Mouse (Mus musculus): Measurements from ENCODE around the gene Angptl2.

Gene Angptl2

DNA sequence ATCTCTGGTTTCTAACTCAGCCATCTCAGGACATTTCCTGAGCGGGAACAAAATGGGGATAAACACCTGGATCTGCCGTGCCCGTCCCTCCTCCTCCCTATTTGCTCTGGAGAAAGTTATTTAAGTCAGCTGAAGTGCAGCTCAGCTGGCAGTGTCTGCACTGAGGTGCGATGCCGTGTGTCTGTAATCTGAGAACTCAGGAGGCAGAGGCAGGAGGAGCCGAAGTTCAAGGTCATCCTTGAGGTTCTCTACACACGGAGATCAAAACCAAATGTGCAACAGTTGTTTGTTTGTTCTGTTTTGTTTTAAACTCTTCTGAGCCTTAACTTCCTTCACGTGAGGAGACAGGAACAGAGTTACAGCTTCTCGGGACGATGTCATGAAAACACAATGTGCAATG is 14.8 kb downstream of the Angptl2 start:
- no peak for DNase-seq (ENCODE audit: low spot score)

DNA sequence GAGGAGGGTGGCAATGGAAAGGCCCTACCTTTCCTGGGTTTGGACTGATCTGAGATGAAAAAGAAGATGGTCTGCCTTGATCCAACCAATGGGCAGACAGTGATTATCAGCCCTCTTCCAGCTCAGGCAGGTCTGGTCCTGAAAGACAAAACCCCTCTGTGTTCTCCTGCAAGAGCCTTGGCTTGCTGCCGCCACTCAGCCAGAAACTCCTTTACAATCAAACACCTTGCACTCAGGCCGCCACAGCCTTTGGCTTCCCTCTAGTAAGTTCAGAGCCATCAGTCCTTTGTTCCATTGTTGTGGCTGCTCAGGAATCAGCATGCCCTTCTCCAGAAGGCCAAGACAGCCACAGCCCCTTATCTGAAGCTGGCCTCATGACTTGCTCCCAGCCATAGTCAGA is 15.9 kb downstream of the Angptl2 start:
- no peak for DNase-seq (ENCODE audit: low spot score)

DNA sequence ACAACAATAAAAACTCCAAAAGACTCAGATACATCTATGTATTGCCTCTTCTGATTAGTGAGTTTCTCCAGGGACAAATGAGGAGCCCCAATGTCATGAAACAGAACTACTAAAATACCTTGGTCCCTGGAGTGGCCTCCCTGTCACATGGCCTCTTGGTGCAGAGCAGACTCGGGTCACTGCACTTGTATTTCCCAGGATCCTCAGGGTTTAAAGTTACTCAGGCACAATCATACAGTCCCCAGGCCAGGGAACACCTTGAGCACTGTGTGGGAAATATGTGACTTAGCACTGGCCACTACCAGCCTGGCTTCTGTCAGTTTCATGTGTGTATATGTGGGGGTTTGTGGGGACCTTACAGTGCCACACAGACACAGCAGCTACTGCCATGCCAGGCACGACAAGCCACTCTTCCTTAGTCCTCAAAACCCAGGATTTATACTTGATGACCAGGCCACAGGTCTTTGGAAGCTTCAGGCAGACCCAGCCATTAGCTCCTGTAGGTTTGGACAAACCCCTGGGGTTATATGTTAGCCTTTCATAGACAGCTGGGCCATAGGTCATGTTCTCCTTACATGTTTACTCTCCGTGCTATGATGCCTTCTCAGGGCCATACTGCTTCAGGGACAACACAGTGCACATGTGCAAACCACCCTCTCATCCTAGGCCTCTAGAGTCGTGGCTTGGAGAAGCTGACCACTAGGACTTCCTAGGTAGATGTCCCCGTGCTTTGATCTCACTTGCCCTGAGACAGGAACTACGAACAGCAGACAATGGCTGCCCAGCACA is 17.1 kb downstream of the Angptl2 start:
- no peak for DNase-seq (ENCODE audit: low spot score)

DNA sequence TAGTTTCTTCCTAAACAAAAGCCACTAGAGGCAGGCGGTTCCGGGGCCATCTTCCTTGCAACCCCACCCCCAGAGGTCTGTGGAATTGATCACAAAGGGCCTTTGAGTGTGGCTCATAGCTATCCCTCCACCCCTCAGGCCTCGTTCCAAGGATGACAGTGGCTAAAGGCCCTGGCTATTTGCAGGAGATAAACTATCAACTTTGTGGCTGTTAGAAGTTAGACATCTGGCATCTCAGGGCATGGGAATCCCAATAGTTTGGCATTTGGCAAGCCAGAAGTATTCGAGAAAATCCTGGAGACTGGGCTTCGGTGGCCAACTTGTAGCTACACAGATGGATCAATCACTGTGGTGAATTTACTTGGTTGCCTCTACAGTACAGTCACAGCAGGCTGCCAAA is 18.0 kb downstream of the Angptl2 start:
- DNase-seq (ENCODE audit: low spot score) = no peak

DNA sequence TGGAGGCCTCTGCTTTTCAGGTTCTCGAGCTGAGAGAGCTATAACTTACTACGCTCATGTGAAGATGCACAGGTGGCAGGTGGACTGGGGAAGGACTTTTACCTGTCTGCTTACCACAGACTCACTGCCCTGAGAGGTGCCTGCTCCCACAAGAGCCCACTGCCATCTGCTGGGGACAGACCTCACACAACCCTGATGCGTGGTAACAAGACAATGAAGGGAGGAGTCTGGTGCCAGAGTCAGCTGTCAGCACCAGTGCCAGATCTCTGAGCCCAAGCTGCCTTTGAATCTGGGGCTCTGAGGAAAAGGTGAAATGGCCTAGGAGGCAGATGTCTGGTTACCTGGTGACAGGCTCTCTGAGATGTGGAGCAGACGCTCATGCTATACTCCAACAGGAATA is 19.0 kb downstream of the Angptl2 start:
- DNase-seq (ENCODE audit: low spot score) = no peak

DNA sequence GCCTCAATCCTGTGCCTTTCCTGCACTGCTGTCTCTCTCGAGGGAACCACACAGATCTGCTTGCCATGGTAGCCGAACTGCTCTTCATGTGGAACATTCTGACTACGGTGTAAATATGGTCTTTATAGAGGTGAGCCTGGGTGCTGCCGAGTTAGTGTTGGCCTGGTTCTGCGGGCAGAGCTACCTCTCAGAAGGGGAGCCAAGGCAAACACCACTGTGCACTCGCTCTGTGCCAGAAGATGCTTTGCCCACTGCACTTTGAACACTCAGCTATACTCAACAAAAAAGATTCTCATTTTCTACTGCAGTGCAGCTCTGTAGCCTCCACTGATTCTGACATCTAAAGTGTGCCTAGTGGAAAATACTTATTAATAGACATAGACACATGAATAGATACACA is 21.7 kb downstream of the Angptl2 start:
- DNase-seq (ENCODE audit: low spot score) = no peak

DNA sequence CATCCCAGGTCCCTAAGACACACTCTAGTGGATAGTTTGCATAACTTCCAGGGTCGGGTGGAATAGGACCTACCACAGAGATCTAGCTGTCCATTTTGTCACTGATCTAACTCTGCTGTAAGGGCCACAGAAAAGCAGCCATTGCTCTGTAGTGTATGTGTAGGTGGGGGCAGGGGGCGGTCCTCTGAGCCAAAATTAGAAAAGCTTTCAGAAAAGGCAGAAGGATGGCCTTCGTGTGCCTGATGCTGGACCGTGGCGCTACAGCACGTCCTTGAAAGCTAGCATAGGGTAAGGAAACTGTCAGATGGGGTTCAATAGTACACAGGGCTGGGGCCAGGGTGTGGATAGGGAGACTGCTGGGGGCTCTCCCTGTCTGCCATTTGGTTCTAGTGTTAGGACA is 29.0 kb downstream of the Angptl2 start:
- DNase-seq (ENCODE audit: low spot score) = no peak

DNA sequence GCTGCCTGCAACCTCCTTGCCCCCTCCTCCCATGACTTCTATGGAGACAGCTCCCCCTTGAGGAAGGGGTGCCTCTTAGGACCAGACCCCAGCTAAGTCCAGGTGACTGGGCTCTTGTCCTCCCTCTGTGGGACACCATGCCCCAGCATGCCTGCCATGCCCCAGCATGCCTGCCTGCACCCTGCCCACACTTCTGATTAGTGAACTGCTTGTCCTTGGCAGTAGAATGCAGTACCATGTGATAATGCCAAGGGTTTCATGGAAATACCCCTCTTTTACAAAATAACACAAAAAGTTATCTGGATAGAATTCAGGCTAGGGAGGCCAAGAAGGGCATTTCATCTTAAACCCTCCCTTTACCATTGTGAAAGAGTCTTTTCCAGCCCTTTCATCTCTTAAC is 29.5 kb downstream of the Angptl2 start:
- no peak for DNase-seq (ENCODE audit: low spot score)

DNA sequence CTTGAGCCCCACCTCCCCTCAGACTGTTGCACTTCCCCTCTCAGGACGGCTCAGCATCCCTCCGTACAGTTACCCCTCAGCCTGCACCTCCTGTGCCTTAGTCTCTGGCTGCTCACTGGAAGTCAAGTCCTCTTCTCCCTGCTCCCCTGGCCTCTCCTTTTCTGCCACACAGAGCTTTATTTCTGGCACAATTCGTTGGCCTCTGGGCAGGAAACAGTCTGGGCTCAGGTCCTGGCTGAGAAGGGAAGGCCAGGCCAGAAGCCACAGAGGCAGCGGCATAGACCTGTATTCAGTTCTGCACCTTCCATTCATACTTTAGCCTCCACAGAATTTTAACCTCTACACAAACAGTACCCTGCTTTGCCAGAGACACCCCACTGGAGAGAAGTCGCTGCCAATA is 31.0 kb downstream of the Angptl2 start:
- DNase-seq (ENCODE audit: low spot score) = no peak

DNA sequence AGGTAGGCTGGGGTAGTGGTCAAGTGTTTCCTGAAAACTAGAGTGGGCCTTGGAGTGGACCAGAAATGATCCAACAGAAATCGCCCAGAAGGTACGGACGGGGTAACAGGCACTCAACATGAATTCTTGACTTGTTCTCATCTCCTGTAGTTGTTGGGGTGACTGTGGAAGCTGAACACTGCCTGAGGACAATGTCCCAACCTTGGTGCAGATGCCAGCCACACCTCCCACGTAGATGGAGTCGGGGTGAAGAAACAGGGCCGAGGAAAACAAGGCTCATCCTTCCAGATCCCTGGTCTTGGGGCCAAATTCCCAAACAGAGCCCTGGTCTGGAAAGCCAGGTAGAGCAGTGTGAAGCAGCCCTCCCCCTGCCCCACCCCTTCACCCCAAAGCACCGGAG is 32.7 kb downstream of the Angptl2 start:
- DNase-seq (ENCODE audit: low spot score) = no peak

DNA sequence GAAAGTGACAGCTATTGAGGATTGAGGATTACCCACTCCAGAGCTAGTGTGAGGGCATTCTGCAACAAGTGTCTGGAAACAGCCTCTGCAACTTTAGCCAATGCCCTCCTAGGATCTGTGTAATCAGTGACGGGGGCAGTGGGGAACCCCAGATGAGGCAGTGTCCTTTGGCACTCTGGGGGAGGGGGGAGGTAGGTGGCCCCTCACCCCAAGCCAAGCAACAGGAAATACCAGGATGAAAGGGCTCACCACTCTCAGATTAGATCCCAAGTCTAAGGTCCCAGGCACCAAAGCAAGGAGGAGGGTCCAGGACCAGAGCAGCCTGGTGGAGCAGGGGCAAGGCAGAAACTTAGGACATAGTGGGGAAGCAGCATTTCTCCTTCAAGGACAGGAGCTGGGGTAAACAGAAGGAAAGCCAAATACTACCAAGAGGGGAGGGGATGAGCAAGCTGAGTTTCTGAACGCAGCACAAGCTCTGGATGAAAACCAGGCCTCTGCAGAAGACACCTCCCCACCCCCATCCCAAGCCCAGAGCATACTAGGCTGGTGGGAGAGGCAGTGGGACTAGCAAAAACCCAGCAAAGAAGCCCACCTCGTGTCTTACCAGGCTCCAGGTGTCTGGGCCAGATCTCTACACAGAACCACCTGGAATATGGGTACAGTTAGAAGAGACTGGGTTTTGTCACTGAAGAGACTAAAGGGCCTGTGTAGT is 34.2 kb downstream of the Angptl2 start:
- no peak for DNase-seq (ENCODE audit: low spot score)

DNA sequence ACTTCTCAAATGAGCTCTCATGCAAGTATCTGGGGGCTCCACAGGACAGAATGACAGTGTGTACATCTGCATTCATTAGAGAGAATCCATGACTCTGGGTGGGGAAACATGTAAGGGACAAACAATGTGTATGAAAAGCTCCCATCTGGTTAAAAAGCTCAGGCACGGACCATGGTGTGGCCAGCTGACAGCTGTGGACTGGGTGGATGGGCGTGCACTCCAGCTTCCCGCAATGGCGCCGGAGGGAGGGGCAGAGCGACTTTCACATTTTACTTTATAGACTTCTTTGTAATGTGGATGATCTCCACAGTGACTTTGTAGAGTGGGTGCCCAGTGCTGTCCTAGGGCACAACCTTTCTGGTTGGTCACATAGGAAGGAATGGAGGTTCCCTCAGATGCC is 36.9 kb downstream of the Angptl2 start:
- DNase-seq (ENCODE audit: low spot score) = no peak

DNA sequence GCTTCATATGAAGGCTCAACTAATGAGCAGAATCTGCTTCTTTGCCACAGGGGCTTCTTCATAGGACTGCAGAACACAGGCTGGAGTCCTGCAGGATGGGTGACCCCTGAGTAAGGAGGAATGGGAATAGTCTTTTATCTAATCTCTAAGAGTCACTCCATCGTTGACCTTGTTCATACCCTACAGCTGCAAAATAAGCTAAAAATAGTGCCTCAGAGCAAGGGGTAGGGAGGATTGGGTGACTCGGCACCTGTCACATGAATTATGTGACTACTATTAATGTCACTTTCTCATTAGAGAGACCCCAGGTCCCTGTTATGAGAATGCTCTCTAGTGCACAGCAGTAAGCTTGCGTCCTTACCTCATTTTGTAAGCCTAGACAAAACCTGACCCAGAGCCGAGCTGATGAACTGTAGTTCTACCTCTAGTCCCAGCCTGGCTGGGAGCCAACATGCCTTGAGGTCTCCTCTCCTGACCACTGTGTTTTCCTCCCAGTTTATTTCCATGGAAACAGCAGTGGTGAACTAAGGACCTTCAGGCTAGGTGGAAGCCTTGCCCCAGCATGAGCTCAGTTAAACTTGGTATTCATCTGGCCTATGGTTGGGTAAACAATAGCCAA is 37.8 kb downstream of the Angptl2 start:
- no peak for DNase-seq (ENCODE audit: low spot score)

DNA sequence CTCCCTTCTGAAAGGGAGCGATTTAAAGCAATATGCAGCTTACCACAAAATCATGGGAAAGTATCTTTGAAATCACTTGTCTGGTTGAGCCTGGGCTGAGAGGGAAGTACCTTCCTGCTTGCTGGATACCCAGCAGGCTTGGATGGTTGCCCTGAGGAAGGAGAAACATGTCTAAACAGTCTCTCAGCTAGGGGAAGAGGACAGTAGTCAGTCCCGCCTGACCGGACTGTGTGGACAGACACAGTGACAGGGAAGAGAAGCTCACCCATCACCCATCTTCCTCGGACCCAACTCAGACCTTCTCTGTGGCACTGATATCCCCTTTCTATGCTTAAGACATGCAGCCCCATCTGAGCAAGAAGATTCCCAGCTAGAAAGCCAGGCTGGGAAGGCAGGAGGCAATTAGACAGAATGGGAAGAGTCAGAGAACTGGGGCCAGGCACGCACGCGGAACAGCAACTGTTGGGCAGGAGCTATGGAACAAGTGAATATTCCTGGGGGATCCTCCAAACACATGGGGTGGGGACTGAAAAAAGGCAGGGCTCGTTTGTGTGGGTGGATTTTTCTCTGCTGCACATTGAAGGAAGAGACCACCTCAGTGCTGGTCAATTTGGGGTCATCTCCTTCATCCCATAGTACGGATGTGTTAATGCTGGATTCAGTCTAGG is 38.6 kb downstream of the Angptl2 start:
- no peak for DNase-seq (ENCODE audit: low spot score)

DNA sequence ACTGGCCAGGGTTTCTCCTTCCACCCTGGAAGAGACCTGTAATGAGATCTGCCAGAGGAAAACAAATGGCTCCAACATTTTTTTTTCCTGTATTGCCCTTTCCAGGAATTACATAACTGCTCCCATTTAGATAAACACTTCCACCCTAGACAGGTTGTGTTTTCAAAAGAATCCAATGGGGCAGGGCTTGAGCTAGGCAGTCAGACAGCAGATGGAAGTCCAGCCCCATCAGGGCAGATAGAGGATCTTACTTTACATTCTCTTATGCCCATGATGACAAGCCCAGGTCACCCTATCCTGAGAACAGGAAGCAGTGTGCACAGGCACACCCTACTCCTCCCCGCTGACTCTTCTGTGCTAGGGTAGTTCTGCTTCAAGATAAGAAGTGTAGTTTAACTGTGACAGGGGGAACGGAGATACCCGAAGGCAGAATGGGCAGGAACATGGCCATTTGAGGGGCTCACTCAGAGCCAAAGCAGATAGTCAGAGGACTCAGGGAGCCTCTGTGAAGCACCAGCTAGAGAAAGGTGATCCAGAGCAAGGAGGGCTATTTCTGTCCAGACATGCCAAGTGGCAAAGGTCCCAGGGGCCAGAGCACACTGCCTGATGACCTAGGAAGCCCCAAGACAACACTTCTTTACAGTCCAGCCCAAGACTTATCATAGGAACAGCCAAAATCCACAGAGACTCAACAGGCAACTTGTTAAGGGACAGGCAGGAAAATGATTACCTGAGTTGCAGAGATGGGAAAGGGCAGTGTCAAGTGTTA is 41.1 kb downstream of the Angptl2 start:
- DNase-seq (ENCODE audit: low spot score) = no peak

DNA sequence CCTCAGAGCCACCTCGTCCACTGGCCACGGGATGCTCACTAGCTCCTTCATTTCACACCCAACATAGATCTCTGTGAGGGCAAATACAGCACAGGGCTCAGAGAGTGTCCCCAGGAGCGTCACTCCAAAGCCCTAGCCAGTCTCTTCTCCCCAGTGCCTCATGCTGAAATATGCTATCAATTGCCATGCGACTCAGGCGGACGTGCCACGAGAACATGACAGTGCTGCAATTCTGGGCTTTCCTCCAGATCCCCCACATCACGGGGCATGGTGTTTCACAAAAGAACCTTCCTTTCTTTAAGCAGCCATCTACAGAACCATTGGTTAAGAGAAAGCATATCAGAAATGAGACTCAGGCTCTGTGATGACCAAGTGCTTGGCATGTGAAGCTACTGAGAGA is 44.9 kb downstream of the Angptl2 start:
- no peak for DNase-seq (ENCODE audit: low spot score)

DNA sequence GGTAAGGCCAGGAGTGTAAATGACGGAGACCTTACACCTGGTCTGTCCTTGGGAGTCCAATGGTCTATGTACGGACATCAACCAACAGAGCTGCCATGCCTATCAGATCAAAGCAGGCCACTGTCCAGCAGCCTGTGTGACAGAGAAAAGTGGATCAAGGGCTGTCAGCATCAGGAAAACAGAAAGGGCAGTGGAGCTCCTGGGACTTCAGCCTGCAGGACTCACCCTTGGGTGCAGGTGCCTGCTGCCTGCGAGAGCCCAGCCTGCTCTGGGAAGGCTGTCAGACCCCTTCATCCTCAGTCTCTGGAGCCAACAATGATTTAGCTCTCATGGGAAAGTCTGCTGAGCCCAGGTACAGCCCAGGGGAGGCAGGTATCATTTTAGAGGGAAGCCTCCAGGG is 45.6 kb downstream of the Angptl2 start:
- no peak for DNase-seq (ENCODE audit: low spot score)

DNA sequence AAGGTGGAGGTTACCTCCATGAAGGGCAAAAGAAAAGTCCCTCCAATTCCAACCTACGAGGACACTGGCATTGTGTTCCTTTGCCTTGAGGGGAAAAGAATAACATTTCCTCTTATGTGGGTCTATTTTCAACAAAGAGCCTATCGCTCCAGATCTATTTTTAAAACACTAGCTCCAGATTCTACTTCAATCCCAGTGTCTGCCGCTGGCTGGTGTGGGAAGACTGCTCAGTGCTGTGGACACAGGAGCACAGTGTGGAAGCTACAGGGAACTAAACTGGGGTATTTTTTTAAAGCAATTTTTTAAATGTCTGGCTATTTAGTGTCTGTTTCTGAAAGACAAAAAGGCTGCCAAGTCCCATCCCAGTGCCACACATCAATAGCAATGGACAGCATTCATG is 49.9 kb downstream of the Angptl2 start:
- no peak for DNase-seq (ENCODE audit: low spot score)

DNA sequence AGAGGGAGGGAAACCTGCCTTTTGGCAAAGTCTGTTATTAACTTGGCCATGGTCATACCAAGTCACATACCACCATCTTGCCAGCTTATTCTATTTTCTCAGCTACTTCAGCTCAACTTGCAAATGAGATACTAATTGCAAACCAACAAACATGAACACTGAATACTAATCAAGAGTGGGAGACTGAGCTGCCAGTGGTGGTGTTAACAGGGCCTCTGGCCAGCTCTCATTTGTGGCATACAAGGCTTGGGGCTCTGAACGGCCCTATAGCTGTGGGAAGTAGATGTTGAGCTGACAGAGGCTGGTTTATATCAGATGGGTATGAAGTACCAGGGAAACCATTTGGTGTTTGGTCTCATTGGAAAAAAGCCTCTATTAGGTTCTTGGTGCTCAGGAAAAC is 51.2 kb downstream of the Angptl2 start:
- no peak for DNase-seq (ENCODE audit: low spot score)

DNA sequence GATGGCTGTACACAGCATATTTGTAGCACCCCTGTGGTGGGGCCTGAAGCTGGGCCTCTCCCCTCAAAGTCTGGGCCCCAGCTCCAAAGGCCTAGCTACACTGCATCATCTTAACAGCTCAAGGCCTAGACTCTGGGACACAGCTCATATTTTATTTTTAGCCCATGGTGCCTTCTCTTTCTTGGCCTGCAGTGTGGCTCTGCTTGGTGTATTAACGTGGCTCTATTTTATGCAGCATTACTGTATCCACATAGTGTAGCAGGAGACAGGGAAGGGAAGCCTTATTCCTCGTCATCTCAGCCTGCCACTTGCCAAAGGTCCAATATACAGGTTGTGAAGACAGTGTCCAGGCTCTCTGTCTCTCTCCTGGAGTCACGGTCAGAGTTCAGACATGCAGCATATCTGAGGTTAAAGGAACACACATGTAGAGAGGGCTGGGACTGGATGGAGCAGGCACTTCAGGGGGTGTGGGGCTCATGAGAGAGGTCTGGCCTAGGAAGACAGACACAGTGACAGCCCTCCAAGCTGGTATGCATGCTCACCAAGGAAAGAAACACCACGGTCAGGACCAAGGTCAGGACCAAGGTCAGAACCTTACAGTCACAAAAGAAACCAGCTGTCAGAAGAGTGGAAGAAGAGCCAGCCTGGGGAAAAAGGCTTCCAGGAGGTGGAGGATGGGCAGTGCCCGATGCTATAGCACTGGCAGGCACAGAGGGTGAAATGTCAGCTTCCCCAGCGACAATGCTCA is 52.7 kb downstream of the Angptl2 start:
- no peak for DNase-seq (ENCODE audit: low spot score)

DNA sequence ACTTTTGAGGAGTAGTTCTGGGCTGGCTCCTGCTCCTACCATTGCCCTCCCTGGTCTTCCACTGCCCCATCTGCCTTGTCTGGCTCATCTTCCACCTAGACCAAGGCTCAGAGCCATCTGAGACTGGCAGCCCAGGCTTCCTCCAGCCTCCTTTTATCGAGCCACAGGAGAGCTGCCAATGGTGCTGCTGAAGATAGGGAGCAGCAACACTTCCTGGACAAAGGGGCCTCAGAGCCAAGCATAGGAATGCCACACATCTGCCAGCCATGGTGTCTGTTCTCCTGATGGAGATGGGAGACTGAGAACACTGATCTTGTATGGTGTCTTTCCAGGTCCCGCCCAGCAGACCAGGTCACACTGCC is 53.2 kb downstream of the Angptl2 start:
- no peak for DNase-seq (ENCODE audit: low spot score)

All from ovary, postnatal 14 days (tissue).